Mouse (Mus musculus) stomach, postnatal 0 days (tissue): ENCODE results near the gene Apoe.

Experiments used
- CTCF ChIP-seq: IDR thresholded peaks from 2 replicates; pipeline ENCODE4 v1.5.1; 2016; ENCODE audit warnings: antibody characterized with exemption, low read depth, mild to moderate bottlenecking, moderate library complexity
- EP300 ChIP-seq: optimal IDR thresholded peaks from 2 replicates; pipeline ENCODE3; 2016; ENCODE audit warnings: antibody characterized with exemption

DNA sequence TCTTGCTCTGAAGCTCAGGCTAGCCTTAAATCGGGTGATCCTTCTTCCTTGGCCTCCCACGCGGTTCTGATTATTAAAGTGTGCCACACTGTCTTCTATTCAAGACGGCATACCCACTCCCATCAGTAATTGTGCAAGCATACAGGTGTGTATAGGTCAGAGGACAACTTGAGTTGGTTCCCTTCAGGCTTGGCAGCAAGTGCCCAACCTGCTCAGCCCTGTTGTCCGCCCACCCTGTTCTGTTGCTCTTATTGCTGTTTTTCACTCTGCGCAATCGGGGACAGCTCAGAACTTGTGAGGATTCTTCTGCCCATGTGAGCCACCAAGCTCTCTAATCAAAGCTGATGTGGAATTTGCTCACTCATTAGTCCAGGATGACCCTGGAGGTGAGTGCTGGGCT is 6.3 kb upstream of the Apoe start:
- no peak for TF ChIP-seq CTCF
- TF ChIP-seq EP300 = no peak
